Mouse (Mus musculus) MN1 (cell line): ENCODE results near the gene Pmm1.

Experiments
- DNase-seq: peaks from one replicate; pipeline ENCODE4 v3.0.0-alpha.2; 2016; ENCODE audit warnings: low spot score

The Pmm1 gene

GRCm38 (mm10) chr15:81956457-81956856 is 4.3 kb downstream of the Pmm1 start:
- DNase-seq, result peak; percentile 66

- no peak for DNase-seq
These were observed 5.3 kb downstream of the Pmm1 start for GRCm38 (mm10) chr15:81955414-81955813.

- DNase-seq, result no peak
These were observed 6.0 kb downstream of the Pmm1 start for GRCm38 (mm10) chr15:81954716-81955115.

- no peak for DNase-seq
These were observed 6.6 kb downstream of the Pmm1 start for GRCm38 (mm10) chr15:81954151-81954583.

- DNase-seq, result no peak
These were observed 8.4 kb downstream of the Pmm1 start for GRCm38 (mm10) chr15:81952310-81952709.

- DNase-seq, result no peak
These were observed 9.6 kb downstream of the Pmm1 start for GRCm38 (mm10) chr15:81951159-81951558.

- DNase-seq, result no peak
These were observed 10.0 kb downstream of the Pmm1 start for GRCm38 (mm10) chr15:81950716-81951115.

- no peak for DNase-seq
These were observed 11.1 kb downstream of the Pmm1 start for GRCm38 (mm10) chr15:81949476-81950131.

- DNase-seq, result no peak
These were observed 11.7 kb downstream of the Pmm1 start for GRCm38 (mm10) chr15:81949076-81949475.

- no peak for DNase-seq
These were observed 17.5 kb downstream of the Pmm1 start for GRCm38 (mm10) chr15:81943176-81943749.

GRCm38 (mm10) chr15:81941010-81941409 is 19.7 kb downstream of the Pmm1 start:
- DNase-seq, result no peak

- DNase-seq, result no peak
These were observed 20.5 kb downstream of the Pmm1 start for GRCm38 (mm10) chr15:81940219-81940618.

GRCm38 (mm10) chr15:81939774-81940173 is 21.0 kb downstream of the Pmm1 start:
- DNase-seq, result no peak

GRCm38 (mm10) chr15:81939157-81939715 is 21.5 kb downstream of the Pmm1 start:
- DNase-seq, result no peak

GRCm38 (mm10) chr15:81938246-81938645 is 22.5 kb downstream of the Pmm1 start:
- peak; percentile 79 for DNase-seq

- DNase-seq, result peak; percentile 75
These were observed 23.4 kb downstream of the Pmm1 start for GRCm38 (mm10) chr15:81937098-81937972.

- peak; percentile 81 for DNase-seq
These were observed 24.1 kb downstream of the Pmm1 start, which contains the start of gene Csdc2 for GRCm38 (mm10) chr15:81936679-81937078. TSS of gene Csdc2 (plus strand) at chr15:81936759.

GRCm38 (mm10) chr15:81935869-81936637 is 24.7 kb downstream of the Pmm1 start:
- DNase-seq, result no peak

GRCm38 (mm10) chr15:81933986-81934385 is 26.7 kb downstream of the Pmm1 start:
- no peak for DNase-seq

- DNase-seq, result no peak
These were observed 27.7 kb downstream of the Pmm1 start for GRCm38 (mm10) chr15:81932951-81933470.

GRCm38 (mm10) chr15:81928277-81928676 is 32.5 kb downstream of the Pmm1 start:
- peak; percentile 47 for DNase-seq
